Mouse (Mus musculus) monocyte, adult 5-6 weeks (primary cell): Measurements from ENCODE around the gene Olfr668. TPM values are rescaled to one million over a fixed set of nuclear protein-coding genes. Genes with fewer than 3 reads are reported as not detected.
A peak's percentile ranks its signal among the peaks of the same experiment; 100 is the strongest.
"Not testable (repeated sequence)": the region's sequence is repeated elsewhere in the genome, so short reads cannot be mapped to it uniquely, and the experiment has no call there.

ENCODE experiments used
- ATAC-seq: fragments of 153-309, 156-312 bp; replicated peaks from 2 replicates; pipeline ENCODE4 v1.8.0; 2017; ENCODE audit warnings: mild to moderate bottlenecking; ENCODE audit not compliant: low TSS enrichment, insufficient number of reproducible peaks, severe bottlenecking, poor library complexity, low FRiP score
- total RNA-seq: library from RNA; stranded (forward); fragments of 200-1000, 200-491, 200-594 nt; gene quantifications from 3 replicates; pipeline ENCODE4 v1.2.3, GENCODE M21; 2017

Gene Olfr668
- total RNA-seq: not detected in 3 replicates

DNA sequence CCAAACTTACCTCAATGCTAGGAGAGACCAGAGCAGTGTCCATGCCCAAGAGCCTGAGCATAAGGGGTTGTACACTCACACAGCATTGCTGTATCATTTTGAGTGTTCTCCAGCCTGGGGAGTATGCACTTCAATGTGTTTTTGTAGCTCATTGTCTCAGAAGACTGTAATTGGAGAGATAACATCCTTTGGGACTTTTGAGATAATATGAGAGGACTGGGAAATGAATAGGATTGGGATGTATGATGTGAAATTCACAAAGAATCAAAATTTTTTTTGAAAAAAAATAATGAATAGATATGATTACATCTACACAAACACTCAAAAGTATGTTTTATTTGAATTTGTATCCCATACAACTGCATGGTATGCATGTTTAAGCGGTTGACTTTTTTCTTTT is at the start of gene Olfr668:
Olfr668 (minus strand) TSS at position 101 of the 400 bp plus-strand sequence.
- no peak for ATAC-seq

DNA sequence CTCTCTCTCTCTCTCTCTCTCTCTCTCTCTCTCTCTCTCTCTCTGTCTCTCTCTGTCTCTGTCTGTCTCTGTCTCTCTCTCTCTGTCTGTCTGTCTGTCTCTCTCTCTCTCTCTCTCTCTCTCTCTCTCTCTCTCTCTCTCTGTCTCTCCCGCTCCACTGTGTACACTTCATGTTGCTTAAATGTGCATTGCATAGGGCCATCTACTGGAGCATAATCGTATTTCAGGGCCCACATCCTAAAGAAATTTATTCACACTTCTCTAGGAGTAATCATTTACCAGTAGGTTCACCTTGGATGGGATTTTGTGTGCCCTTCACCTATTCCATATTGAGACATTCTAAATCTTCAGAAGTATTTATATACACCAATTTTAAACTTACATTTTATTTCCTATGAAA is 44.6 kb upstream of the Olfr668 start:
- ATAC-seq: not testable (repeated sequence)

DNA sequence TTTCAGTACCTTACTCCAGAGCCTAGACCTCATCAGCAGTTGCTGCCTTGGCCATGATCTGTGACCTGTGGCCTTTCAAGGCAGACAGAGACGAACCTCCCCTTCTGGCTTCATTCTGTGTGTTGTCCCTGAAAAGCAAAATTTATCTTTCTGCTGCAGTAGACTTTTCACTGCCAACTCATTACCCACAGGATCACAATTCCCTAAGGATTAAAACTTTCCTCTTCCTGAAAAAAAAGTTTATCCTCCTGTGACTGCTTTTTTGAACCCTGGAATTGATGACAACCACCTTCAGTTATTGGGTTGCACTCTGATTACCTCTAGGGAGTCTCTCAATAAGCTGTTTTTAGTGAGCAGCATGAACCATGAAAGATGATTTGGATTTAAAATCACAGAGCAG is 34.7 kb upstream of the Olfr668 start, which contains the start of gene Olfr670:
Olfr670 (minus strand) TSS at position 101 of the 400 bp plus-strand sequence.
- ATAC-seq: no peak

DNA sequence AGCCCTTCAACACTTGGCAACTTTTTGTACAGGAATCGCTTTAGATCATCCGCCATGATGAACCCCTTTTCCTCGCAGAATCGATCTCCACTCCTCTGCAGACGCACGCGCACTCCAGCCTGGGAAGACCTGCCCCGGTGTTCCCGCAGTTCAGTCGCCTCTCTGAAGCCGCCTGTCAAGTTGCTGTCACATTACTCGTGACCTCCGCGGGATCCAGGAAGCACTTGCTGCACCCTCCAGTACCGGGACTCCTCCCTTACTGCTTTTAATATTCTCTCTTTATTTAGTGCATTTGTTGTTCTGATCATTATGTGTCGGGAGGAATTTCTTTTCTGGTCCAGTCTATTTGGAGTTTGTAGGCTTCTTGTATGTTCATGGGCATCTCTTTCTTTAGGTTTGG is 22.4 kb upstream of the Olfr668 start:
- peak; percentile 73; the same call in 1 of the 2 replicates for ATAC-seq

DNA sequence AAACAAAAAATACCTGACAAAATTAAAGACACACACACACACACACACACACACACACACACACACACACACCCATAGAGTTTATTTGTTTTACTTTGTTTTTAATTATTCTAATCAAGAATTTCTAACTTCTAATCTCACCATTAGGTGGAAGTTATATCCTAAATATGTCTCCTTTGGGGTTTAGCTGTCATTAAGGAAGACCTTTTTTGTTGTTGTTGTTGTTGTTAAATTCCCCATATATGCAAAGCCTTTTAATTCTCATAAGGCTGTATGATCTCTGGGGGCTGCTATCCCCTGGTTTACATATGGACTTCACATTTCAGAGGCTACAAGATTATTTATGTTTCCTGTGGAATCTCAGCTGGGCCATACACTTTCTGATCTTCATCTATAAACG is 6.1 kb upstream of the Olfr668 start, which contains the start of gene Olfr669:
Olfr669 (plus strand) TSS at position 301 of the 400 bp plus-strand sequence.
- ATAC-seq: no peak

DNA sequence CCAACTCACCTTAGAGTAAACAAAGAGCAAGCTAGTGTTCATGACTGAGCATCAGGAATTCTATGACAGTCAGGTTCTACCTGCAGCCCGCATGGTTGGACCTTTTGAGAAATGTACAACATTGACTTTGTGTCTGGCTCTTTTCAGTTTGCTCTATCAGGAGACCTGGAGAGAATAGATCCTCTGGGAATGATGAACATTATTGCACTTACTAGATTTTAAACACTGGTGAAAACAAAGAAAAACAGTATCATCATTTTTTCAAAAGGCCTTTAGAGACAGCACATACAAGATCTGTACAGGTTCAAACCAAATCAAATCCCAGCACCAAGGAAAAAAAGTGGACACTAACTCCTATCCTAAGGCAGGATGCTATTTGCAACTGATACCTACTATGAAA is 6.5 kb downstream of the Olfr668 start, which contains the start of gene Olfr667:
Olfr667 (minus strand) TSS at position 101 of the 400 bp plus-strand sequence.
- ATAC-seq: no peak

DNA sequence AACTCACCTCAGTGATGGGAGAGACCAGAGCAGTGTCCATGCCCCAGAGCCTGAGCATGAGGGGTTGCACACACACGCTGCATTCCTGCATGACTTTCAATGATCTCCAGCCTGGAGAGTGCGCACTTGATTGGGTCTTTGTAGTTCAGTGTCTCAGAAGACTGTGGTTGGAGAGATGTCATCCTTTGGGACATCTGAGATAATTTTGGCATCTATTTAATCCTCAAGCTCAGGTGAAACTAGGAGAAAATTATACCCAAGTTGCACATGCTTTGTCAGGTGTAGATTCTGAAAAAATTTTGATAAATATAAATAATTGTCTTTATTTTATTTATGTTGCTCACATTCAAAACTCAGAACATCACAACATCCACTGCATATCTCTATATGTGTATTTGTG is 32.0 kb downstream of the Olfr668 start, which contains the start of gene Olfr666:
Olfr666 (minus strand) TSS at position 101 of the 400 bp plus-strand sequence.
- no peak for ATAC-seq

DNA sequence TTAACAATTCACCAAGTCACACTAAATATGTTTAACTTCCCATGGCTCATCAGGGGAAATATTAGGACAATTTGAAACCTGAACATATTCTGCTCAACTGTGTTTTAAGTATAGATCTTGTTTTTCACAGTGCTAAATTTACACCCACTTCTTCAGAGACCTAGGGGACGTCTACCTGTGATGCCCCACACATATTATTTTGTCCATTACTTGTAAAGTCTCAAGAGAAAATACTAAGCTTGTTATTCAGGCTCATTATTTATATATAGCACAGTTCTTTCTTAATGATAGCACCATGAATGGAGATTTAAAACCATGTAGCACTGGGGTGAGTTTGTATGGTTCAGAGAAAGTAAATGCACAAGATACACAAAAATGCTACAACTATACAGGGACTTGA is 50.1 kb downstream of the Olfr668 start, which contains the start of gene Olfr665:
Olfr665 (plus strand) TSS at position 301 of the 400 bp plus-strand sequence.
- no peak for ATAC-seq

Other genes with a start within 250 kb of the Olfr668 start
- not detected in 3 replicates for gene Olfr661, start 241.6 kb downstream of the Olfr668 start, total RNA-seq
- not detected in 3 replicates for gene Usp17le, start 150.6 kb downstream of the Olfr668 start, total RNA-seq
- not detected in 3 replicates for gene Usp17lb, start 85.5 kb downstream of the Olfr668 start, total RNA-seq
- not detected in 3 replicates for gene Usp17la, start 71.0 kb downstream of the Olfr668 start, total RNA-seq
- not detected in 3 replicates for gene Olfr665, start 50.0 kb downstream of the Olfr668 start, total RNA-seq
- gene Olfr666, start 32.1 kb downstream of the Olfr668 start, total RNA-seq: not detected in 3 replicates
- not detected in 3 replicates for gene Olfr667, start 6.6 kb downstream of the Olfr668 start, total RNA-seq
- not detected in 3 replicates for gene Olfr669, start 6.2 kb upstream of the Olfr668 start, total RNA-seq
- not detected in 3 replicates for gene Olfr670, start 34.6 kb upstream of the Olfr668 start, total RNA-seq
- gene Olfr671, start 51.1 kb upstream of the Olfr668 start, total RNA-seq: not detected in 3 replicates
- gene Olfr672, start 74.0 kb upstream of the Olfr668 start, total RNA-seq: not detected in 3 replicates
- gene Olfr675, start 100.4 kb upstream of the Olfr668 start, total RNA-seq: not detected in 3 replicates
- not detected in 3 replicates for gene Olfr676, start 104.6 kb upstream of the Olfr668 start, total RNA-seq
- not detected in 3 replicates for gene Olfr677, start 123.3 kb upstream of the Olfr668 start, total RNA-seq
- not detected in 3 replicates for gene Olfr678, start 136.4 kb upstream of the Olfr668 start, total RNA-seq
- not detected in 3 replicates for gene Olfr679, start 153.1 kb upstream of the Olfr668 start, total RNA-seq
- not detected in 3 replicates for gene Olfr680-ps1, start 164.8 kb upstream of the Olfr668 start, total RNA-seq
- gene Olfr681, start 188.8 kb upstream of the Olfr668 start, total RNA-seq: not detected in 3 replicates
- gene Olfr683, start 219.0 kb upstream of the Olfr668 start, total RNA-seq: not detected in 3 replicates
- gene Olfr684, start 235.6 kb upstream of the Olfr668 start, total RNA-seq: not detected in 3 replicates